Mouse (Mus musculus): ENCODE measurements around the gene Ncor2. TPM values are rescaled to one million over a fixed set of nuclear protein-coding genes. Genes with fewer than 3 reads are reported as not detected.

The Ncor2 gene
- total RNA-seq, 1 experiment from 2014 or later: 10.7 TPM

DNA sequence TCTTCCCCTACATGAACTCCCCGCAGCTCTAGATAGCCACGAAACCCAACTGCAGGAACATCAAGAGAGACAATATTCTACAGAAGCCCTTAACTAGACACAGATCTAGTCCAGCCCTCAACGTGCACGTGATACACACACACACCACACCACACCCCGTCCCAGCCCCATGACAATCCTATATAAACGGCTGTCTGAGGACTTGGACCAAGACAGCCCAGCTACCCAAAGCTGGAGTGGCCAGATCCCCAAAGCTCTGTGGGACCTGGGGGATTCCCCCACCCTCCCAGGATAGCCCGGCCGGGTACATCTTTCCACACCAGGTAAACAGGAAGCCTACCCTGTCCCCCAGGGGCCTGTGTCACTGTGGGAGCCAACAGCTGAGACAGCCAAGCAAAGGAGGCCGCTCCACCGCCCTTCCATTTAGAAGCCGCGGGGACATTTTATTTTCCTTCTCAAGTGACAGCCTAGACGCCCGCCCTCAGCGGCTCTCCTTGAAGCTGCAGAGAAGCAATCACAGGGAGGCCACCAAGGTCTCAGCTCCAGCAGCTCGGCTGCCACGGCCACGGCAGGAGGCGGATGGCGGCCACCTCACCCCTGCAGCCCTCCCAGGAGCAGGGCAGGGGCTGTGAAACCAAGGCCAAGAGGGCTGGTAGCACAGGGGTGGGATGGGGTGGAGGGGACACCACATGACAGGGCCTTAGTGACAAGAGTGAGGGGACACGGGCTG lies 20.6 kb downstream of the Ncor2 start:
- peak; percentile 23 to 24; a peak in 2 of 4 replicates for ATAC-seq (replicated peaks in 1 of 2; ENCODE audit: insufficient read depth in 1 of 2, low FRiP score in 2 of 2, low TSS enrichment in 1 of 2, low read depth in 1 of 2, poor library complexity in 2 of 2, severe bottlenecking in 2 of 2)

- ATAC-seq (replicated peaks in 1 of 2; ENCODE audit: insufficient read depth in 1 of 2, low FRiP score in 2 of 2, low TSS enrichment in 1 of 2, low read depth in 1 of 2, poor library complexity in 2 of 2, severe bottlenecking in 2 of 2): no peak
Observed at GRCm38 (mm10) chr5:125157375-125158033, 21.5 kb downstream of the Ncor2 start.

- no peak for ATAC-seq (replicated peaks in 1 of 2; ENCODE audit: insufficient read depth in 1 of 2, low FRiP score in 2 of 2, low TSS enrichment in 1 of 2, low read depth in 1 of 2, poor library complexity in 2 of 2, severe bottlenecking in 2 of 2)
Observed at GRCm38 (mm10) chr5:125156418-125157205, 22.4 kb downstream of the Ncor2 start.

GRCm38 (mm10) chr5:125155451-125155850 lies 23.6 kb downstream of the Ncor2 start:
- ATAC-seq (replicated peaks in 1 of 2; ENCODE audit: insufficient read depth in 1 of 2, low FRiP score in 2 of 2, low TSS enrichment in 1 of 2, low read depth in 1 of 2, poor library complexity in 2 of 2, severe bottlenecking in 2 of 2): no peak

DNA sequence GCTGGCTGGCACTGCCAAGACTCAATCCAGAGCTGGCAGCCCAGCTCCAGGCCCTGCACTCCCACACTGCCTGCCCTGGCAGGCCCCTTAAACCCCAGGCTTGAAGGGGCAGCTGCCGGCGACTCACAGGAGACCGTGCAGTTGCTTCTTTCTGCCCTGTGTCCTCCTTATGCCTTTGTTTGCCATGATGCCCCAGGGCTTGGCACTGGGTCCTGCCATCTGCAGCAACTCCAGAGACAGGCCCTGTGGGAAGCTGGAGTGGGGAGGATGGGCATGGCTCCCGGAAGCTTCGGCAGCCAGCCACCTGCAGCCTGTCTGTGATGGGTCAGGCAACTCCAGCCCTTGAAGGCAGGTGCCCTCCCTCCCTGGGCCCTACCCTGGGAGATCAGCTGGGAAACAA lies 24.0 kb downstream of the Ncor2 start:
- no peak for ATAC-seq (replicated peaks in 1 of 2; ENCODE audit: insufficient read depth in 1 of 2, low FRiP score in 2 of 2, low TSS enrichment in 1 of 2, low read depth in 1 of 2, poor library complexity in 2 of 2, severe bottlenecking in 2 of 2)

DNA sequence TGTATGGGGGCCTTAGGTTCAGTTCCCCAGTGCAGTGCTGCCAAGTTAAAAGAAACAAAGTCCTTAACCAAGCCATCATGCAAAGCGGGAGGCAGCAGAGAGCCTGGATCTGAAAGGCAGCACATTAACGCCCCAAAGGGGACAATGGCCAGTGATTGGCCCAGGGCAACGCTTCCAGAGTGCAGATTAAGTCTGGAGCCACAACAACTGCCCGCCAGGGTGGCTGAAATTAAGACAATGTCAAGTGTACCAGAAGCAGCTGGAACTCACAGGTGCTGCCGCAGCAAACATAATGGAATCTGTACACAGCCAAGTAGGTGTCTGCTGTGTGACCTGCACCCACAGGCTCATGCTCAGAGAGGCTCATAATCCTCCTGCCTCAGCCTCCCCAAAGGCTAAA lies 24.8 kb downstream of the Ncor2 start:
- no peak for ATAC-seq (replicated peaks in 1 of 2; ENCODE audit: insufficient read depth in 1 of 2, low FRiP score in 2 of 2, low TSS enrichment in 1 of 2, low read depth in 1 of 2, poor library complexity in 2 of 2, severe bottlenecking in 2 of 2)

GRCm38 (mm10) chr5:125153201-125153816 lies 25.7 kb downstream of the Ncor2 start:
- ATAC-seq (replicated peaks in 1 of 2; ENCODE audit: insufficient read depth in 1 of 2, low FRiP score in 2 of 2, low TSS enrichment in 1 of 2, low read depth in 1 of 2, poor library complexity in 2 of 2, severe bottlenecking in 2 of 2): no peak

DNA sequence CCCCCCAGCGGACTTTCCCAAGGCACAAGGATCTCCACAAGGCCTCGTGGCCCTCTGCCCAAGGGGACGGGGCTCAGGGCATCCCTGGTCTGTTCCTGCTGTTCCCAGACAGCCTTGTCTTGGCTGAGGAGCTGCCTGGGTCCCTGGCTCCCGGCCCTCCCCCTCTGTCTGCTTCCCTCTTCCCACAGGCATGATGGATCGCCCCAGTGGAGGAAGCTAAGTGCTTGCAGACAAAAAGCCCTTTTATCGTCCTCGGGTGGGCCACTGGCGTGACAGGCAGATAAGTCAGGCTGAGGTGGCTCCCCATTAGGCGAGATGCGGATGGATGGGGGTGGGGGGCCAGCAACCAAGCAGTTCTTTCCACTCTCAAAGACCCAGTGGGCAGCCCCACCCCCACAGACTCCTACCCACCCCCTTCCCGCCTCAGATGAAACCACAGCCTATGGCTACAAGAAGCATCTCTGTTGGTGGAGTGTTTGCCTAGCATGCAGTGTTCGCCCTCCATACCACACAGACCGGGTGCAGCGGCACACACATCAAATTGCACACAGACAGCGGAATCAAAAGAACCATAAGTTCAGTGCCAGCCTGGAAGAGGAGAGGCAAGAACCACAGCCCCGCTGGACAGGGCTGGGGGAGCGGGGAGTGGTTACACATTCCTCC lies 27.0 kb downstream of the Ncor2 start:
- no peak for ATAC-seq (replicated peaks in 1 of 2; ENCODE audit: insufficient read depth in 1 of 2, low FRiP score in 2 of 2, low TSS enrichment in 1 of 2, low read depth in 1 of 2, poor library complexity in 2 of 2, severe bottlenecking in 2 of 2)

DNA sequence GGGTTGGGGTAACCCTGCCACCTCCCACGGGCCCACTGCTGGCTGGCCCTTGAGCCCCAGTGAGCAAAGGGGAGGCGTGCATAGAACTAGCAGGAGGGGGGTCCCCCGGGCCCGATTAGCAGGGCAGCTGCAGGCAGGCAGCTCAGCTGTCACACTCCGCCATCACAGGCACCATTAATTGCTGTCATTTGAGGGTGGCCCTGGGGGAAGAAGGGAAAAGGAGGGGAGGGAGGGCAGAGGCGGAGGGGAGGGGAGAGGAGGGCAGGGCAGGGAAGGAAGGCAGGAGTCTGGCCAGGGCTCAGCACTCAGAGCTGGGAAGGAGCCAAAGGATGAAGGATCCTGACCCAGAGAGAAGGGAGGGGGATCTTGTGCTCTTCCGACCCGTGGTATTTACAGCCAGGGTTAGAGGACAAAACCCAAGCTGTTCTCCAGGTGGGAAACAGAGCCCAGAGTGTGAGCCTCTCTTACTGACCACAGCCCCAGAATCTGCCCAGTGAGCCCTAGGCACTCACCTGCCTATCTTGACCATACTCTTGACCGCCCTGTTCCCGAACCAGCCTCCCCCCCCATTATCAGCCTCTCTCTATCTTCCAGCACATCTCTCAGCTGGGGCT lies 28.0 kb downstream of the Ncor2 start:
- no peak for ATAC-seq (replicated peaks in 1 of 2; ENCODE audit: insufficient read depth in 1 of 2, low FRiP score in 2 of 2, low TSS enrichment in 1 of 2, low read depth in 1 of 2, poor library complexity in 2 of 2, severe bottlenecking in 2 of 2)

- ATAC-seq (replicated peaks in 1 of 2; ENCODE audit: insufficient read depth in 1 of 2, low FRiP score in 2 of 2, low TSS enrichment in 1 of 2, low read depth in 1 of 2, poor library complexity in 2 of 2, severe bottlenecking in 2 of 2): no peak
Observed at GRCm38 (mm10) chr5:125149142-125149541, 29.9 kb downstream of the Ncor2 start.

GRCm38 (mm10) chr5:125148686-125149085 lies 30.3 kb downstream of the Ncor2 start:
- no peak for ATAC-seq (replicated peaks in 1 of 2; ENCODE audit: insufficient read depth in 1 of 2, low FRiP score in 2 of 2, low TSS enrichment in 1 of 2, low read depth in 1 of 2, poor library complexity in 2 of 2, severe bottlenecking in 2 of 2)

DNA sequence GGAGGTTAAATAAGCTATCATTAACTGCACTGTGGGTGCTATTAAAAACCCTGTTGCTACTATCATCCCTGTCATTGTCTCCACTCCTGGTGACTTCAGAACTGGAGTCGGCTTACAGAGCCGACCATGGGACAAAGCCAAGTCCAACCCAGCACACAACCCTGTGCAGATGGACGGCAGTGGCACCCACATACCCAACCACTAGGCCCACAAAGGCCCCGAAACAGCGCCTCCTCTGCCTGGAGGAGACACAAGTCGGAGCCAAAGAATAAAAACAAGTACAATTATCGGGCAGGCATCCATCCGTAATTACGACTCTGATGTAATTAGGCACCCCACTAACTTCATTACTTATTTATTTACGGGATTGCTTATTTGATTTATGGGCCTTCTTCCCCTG lies 30.8 kb downstream of the Ncor2 start:
- ATAC-seq (replicated peaks in 1 of 2; ENCODE audit: insufficient read depth in 1 of 2, low FRiP score in 2 of 2, low TSS enrichment in 1 of 2, low read depth in 1 of 2, poor library complexity in 2 of 2, severe bottlenecking in 2 of 2): no peak

DNA sequence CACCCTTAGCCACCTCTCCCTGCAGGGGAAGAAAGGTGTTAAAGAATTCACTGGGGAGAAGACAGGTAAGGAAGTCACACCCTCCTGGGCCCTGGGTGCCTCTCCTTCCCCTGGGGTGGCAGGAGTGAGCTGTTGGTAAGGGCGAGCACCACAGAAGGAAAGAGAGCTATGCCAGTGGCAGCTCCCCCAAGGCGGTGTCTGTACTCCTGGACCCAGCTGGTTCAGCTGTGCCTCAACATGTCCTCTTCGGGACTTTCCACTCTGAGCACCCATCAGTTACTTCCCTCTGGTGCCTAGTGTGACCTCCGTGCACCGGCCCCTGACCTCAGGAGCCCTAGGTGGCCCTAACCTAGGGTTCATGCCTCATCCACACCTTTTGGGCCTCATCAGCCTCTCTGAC lies 31.9 kb downstream of the Ncor2 start:
- no peak for ATAC-seq (replicated peaks in 1 of 2; ENCODE audit: insufficient read depth in 1 of 2, low FRiP score in 2 of 2, low TSS enrichment in 1 of 2, low read depth in 1 of 2, poor library complexity in 2 of 2, severe bottlenecking in 2 of 2)

DNA sequence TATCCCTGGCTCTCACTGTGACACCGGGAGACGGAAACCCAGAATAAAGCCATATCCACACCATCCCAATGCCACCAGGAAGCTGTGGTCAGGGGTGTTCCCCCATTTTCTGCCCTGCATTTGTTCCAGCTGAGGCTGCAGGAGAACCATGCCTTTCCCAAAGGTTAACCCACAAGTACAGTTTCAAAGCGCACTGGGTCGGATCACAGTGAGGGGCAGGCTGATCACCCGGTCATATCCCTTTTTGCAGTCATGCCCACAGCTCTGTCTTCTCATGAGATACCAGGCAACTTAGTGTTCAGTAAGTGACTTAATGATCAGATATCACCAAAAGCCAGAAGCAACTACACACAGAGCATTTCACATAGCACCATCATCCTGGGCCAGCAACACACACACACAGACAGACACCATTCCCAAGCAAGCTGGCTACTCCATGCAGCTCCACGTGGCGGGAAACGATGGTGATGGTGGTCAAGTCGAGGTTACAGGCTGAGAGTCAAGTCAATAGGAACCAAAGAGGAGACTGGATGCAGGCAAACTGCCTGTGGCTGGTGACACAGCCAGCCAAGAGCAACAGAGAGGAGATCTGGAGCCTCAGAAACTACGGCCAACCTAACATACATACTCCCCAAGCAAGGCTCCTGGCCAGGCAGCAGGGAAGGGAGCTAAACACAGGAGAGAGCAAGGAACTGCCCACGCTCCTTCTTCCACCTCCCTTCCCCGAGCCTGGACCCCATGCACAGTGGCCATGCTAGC lies 35.7 kb downstream of the Ncor2 start:
- ATAC-seq (replicated peaks in 1 of 2; ENCODE audit: insufficient read depth in 1 of 2, low FRiP score in 2 of 2, low TSS enrichment in 1 of 2, low read depth in 1 of 2, poor library complexity in 2 of 2, severe bottlenecking in 2 of 2): no peak

DNA sequence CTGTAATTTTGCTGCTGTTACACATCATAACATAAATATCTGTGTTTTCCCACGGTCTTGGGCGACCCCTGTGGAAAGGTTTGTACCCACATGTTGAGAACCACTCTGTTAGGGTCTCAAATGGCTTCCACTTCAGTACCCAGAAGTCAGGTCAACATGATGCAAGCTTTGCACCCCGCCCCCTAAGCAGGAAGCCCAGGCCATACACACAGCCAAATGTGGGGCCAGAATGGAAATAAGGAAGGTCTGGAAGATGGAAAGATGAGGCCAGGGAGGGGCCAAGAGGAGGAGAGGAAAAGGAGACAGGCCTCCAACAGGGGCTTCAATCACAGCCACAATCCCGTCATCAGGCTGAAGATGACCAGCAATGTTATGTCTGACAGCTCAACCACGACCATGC lies 37.1 kb downstream of the Ncor2 start:
- no peak for ATAC-seq (replicated peaks in 1 of 2; ENCODE audit: insufficient read depth in 1 of 2, low FRiP score in 2 of 2, low TSS enrichment in 1 of 2, low read depth in 1 of 2, poor library complexity in 2 of 2, severe bottlenecking in 2 of 2)

- ATAC-seq (replicated peaks in 1 of 2; ENCODE audit: insufficient read depth in 1 of 2, low FRiP score in 2 of 2, low TSS enrichment in 1 of 2, low read depth in 1 of 2, poor library complexity in 2 of 2, severe bottlenecking in 2 of 2): peak; percentile 18 to 49
Observed at GRCm38 (mm10) chr5:125141525-125141880, 37.5 kb downstream of the Ncor2 start.

Measured in hematopoietic stem cell, adult 5-6 weeks (primary cell).